Mouse (Mus musculus): ENCODE data around the gene Cbln3. TPM values are rescaled to one million over a fixed set of nuclear protein-coding genes. Genes with fewer than 3 reads are reported as not detected.
A peak's percentile ranks its signal among the peaks of the same experiment; 100 is the strongest.

The Cbln3 gene
- total and polyA plus RNA-seq, 3 experiments = 0.17 to 0.26 (median 0.24) TPM

DNA sequence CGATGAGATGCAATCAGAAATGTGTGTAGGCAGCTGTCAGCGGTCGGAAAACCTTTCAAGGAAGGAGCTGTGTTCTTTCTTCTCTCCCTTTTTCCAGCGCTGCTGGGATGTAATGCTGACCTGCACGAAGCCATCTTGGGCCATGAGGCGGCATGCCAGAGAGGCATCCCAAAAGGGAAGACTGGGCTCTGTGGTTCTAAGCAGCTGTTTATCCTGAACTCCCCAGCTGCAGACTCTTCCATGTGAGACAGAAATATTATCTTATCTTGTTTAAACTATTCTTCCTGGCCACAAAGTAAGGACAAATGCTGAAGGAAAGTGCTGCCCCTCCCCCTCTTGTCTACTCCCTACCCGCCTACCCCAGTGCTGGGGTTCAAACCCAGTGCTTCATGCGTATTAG is 3.2 kb downstream of the Cbln3 start:
- peaks cover 2% of the 10 kb centered on the region for H3K27me3 ChIP-seq (replicated peaks)
- dilution Hi-C loops (cut with MboI; ENCODE audit: extremely low pct_ligation_motif_present, extremely low pct_unique_long_range_greater_than_20kb, low sequenced_read_pairs) = no loop called here
- H3K9ac ChIP-seq (ENCODE audit: insufficient read depth, low read depth) = no peak overlapping the region
- no peak overlapping the region for H3K27ac ChIP-seq (ENCODE audit: insufficient read depth, low read depth)
- H3K4me1 ChIP-seq (ENCODE audit: control insufficient read depth in 1 of 2, insufficient read depth in 2 of 2) = peaks cover 26 to 49% of the 10 kb centered on the region in 2 experiments
- no peak overlapping the region for H3K4me3 ChIP-seq (replicated peaks in 1 of 3; ENCODE audit: low read depth in 2 of 3, low read length in 2 of 3, poor library complexity in 1 of 3)
- H3K36me3 ChIP-seq (replicated peaks in 1 of 2; ENCODE audit: control insufficient read depth in 1 of 2, insufficient read depth in 1 of 2, low read length in 1 of 2) = no peaks in the 10 kb centered on the region
- no peak for TF ChIP-seq MAZ (IDR thresholded peaks at IDR 0.05; ENCODE audit: low read depth, low read length)
- TF ChIP-seq NRF1 (IDR thresholded peaks at IDR 0.05; ENCODE audit: low read depth, low read length) = no peak
- TF ChIP-seq KAT2A (IDR thresholded peaks at IDR 0.05; ENCODE audit: insufficient replicate concordance, low read length) = no peak
- no peak for TF ChIP-seq USF2 (conservative IDR thresholded peaks at IDR 0.05; ENCODE audit: low read depth, low read length)
- no peak for TF ChIP-seq EP300 (IDR thresholded peaks at IDR 0.05; ENCODE audit: low read length)
- TF ChIP-seq POLR2A (IDR thresholded peaks at IDR 0.05; ENCODE audit: low read depth, low read length) = no peak
- DNase-seq (ENCODE audit: extremely low read depth) = no peak
- H3K79me2 ChIP-seq (replicated peaks; ENCODE audit: control insufficient read depth, extremely low read depth, insufficient read depth, poor library complexity, severe bottlenecking) = no peaks in the 10 kb centered on the region
- no peaks in the 10 kb centered on the region for H3K9me3 ChIP-seq (replicated peaks; ENCODE audit: low read length)
- in situ Hi-C loops (cut with MboI; ENCODE audit: low pct_ligation_motif_present, low pct_unique_long_range_greater_than_20kb, low sequenced_read_pairs) = no loop called here
- H3K4me2 ChIP-seq (ENCODE audit: insufficient read depth, low read depth, poor library complexity, severe bottlenecking) = no peak overlapping the region

DNA sequence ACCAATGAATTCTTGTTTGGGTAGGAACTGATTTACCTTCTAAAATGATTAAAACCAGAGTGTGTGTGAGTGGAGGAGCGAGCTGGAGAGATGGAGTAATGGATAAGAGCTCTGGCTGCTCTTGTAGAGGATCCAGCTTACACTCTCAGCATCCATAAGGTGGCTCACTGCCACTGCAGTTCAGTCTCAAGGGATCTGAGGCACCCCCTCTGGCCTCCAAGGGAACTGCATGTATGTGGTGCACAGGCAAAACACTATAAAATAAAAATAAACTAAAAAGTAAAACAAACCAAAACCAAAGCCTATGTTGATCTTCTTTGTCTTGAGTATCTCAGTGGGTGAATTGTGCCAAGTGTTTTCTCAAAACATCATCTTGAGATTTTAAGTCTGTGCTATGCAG is 4.6 kb downstream of the Cbln3 start:
- in situ Hi-C loops (cut with MboI; ENCODE audit: low pct_ligation_motif_present, low pct_unique_long_range_greater_than_20kb, low sequenced_read_pairs) (no loop called here), dilution Hi-C loops (cut with MboI; ENCODE audit: extremely low pct_ligation_motif_present, extremely low pct_unique_long_range_greater_than_20kb, low sequenced_read_pairs) (no loop called here)
- Histone ChIP-seq H3K4me2 (ENCODE audit: insufficient read depth, low read depth, poor library complexity, severe bottlenecking) (no peak overlapping the region), H3K36me3 (replicated peaks in 1 of 2; ENCODE audit: control insufficient read depth in 1 of 2, insufficient read depth in 1 of 2, low read length in 1 of 2) (no peaks in the 10 kb centered on the region), H3K9ac (ENCODE audit: insufficient read depth, low read depth) (no peak overlapping the region), H3K27ac (ENCODE audit: insufficient read depth, low read depth) (no peak overlapping the region), H3K27me3 (replicated peaks) (peaks cover 9% of the 10 kb centered on the region), H3K9me3 (replicated peaks; ENCODE audit: low read length) (no peaks in the 10 kb centered on the region), H3K4me3 (replicated peaks in 1 of 3; ENCODE audit: low read depth in 2 of 3, low read length in 2 of 3, poor library complexity in 1 of 3) (no peak overlapping the region), H3K79me2 (replicated peaks; ENCODE audit: control insufficient read depth, extremely low read depth, insufficient read depth, poor library complexity, severe bottlenecking) (no peaks in the 10 kb centered on the region), H3K4me1 (ENCODE audit: control insufficient read depth in 1 of 2, insufficient read depth in 2 of 2) (peaks cover 26 to 49% of the 10 kb centered on the region in 2 experiments)
- DNase-seq (ENCODE audit: extremely low read depth) = peak; percentile 77
- TF ChIP-seq ELF1 (IDR thresholded peaks at IDR 0.05; ENCODE audit: low read depth, low read length) (no peak), ZKSCAN1 (IDR thresholded peaks at IDR 0.05; ENCODE audit: borderline replicate concordance, low read depth, low read length) (peak; percentile 91; the same call in 1 of the 2 replicates), CHD2 (IDR thresholded peaks at IDR 0.05; ENCODE audit: low read length) (no peak), NELFE (IDR thresholded peaks at IDR 0.05; ENCODE audit: low read depth, low read length) (peak; percentile 72; the same call in 1 of the 2 replicates), UBTF (IDR thresholded peaks at IDR 0.05; ENCODE audit: low read depth, low read length) (no peak), HCFC1 (IDR thresholded peaks at IDR 0.05; ENCODE audit: low read depth, low read length) (no peak), USF2 (conservative IDR thresholded peaks at IDR 0.05; ENCODE audit: low read depth, low read length) (no peak), EP300 (IDR thresholded peaks at IDR 0.05; ENCODE audit: low read length) (no peak), TCF12 (IDR thresholded peaks at IDR 0.05; ENCODE audit: low read depth, low read length) (no peak), JUND (conservative IDR thresholded peaks at IDR 0.05; ENCODE audit: low read depth, low read length) (no peak), MXI1 (IDR thresholded peaks at IDR 0.05; ENCODE audit: low read depth, low read length) (0 out of 2 replicates have a peak, but pooled peaks have one; percentile 12), TBP (conservative IDR thresholded peaks at IDR 0.05; ENCODE audit: low read depth, low read length) (no peak), ZMIZ1 (IDR thresholded peaks at IDR 0.05; ENCODE audit: low read depth, low read length) (no peak), RCOR1 (conservative IDR thresholded peaks at IDR 0.05; ENCODE audit: low read depth, low read length) (no peak), POLR2A (IDR thresholded peaks at IDR 0.05; ENCODE audit: low read depth, low read length) (no peak), MAFK (IDR thresholded peaks at IDR 0.05; ENCODE audit: insufficient replicate concordance, low read length) (no peak), MAZ (IDR thresholded peaks at IDR 0.05; ENCODE audit: low read depth, low read length) (no peak), BHLHE40 (IDR thresholded peaks at IDR 0.05; ENCODE audit: low read depth, low read length) (no peak), USF1 (IDR thresholded peaks at IDR 0.05; ENCODE audit: low read depth, low read length) (no peak), RAD21 (IDR thresholded peaks at IDR 0.05; ENCODE audit: low read depth, low read length) (peak; percentile 81), PAX5 (IDR thresholded peaks at IDR 0.05; ENCODE audit: low read length) (no peak), IRF4 (IDR thresholded peaks at IDR 0.05; ENCODE audit: low read depth, low read length) (no peak), NRF1 (IDR thresholded peaks at IDR 0.05; ENCODE audit: low read depth, low read length) (no peak), GABPA (IDR thresholded peaks at IDR 0.05; ENCODE audit: insufficient replicate concordance, low read depth, low read length) (no peak), SIN3A (IDR thresholded peaks at IDR 0.05; ENCODE audit: low read length) (no peak), MAX (IDR thresholded peaks at IDR 0.05; ENCODE audit: low read length) (no peak), JUN (IDR thresholded peaks at IDR 0.05; ENCODE audit: insufficient read depth, low read depth, low read length) (no peak), KAT2A (IDR thresholded peaks at IDR 0.05; ENCODE audit: insufficient replicate concordance, low read length) (no peak), MYC (IDR thresholded peaks at IDR 0.05; ENCODE audit: low read depth, low read length) (no peak), ZNF384 (IDR thresholded peaks at IDR 0.05; ENCODE audit: low read depth, low read length) (no peak), POLR2AphosphoS2 (IDR thresholded peaks at IDR 0.05; ENCODE audit: low read depth, low read length) (no peak), ZC3H11A (IDR thresholded peaks at IDR 0.05; ENCODE audit: low read depth, low read length) (no peak), ETS1 (conservative IDR thresholded peaks at IDR 0.05; ENCODE audit: low read depth, low read length) (0 out of 2 replicates have a peak, but pooled peaks have one; percentile 5)

Data from CH12.LX (cell line).